Mouse (Mus musculus): ENCODE measurements around the gene Gm20481.
"Not testable (repeated sequence)": the region's sequence is repeated elsewhere in the genome, so short reads cannot be mapped to it uniquely, and the experiment has no call there.

The Gm20481 gene

DNA sequence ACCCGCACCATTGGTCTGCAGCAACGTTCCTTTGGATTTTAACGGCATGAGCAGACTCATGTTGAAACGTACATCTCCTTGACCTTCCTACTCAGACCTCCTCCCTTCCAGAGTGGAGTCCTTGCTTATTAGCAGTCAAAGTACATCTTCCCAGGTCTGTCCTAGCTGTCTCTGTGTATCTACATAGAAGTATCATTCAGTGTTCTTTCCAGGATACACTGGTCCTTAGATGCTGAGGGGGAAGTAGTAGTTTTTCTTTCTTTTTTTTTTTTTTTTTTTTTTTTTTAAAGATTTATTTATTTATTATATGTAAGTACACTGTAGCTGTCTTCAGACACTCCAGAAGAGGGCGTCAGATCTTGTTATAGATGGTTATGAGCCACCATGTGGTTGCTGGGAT lies 36.2 kb downstream of the Gm20481 start:
- DNase-seq = not testable (repeated sequence)

DNA sequence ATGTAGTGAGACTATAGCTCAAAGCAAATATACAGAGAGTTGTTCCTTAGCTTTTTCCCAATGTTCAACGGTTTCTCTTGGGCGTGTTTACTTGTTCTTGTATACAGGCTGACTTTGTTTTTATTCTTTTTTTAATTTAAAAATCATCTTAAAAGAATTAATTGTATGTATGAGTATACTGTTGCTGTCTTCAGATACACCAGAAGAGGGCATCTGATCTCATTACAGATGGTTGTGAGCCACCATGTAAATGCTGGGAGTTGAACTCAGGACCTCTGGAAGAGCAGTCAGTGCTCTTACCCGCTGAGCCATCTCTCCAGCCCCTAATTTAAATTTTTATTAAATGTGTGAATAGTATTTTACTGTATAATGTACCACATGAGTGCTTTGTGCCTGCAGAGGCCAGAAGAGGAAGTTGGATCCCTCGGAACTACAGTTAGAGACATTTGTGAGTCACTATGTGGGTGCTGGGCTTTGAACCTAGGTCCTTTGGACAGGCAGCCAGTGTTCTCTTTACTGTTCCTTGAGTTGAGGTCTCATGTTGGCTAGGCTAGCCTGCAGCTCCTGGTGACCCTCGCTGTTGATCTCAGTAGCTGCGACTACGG lies 37.8 kb downstream of the Gm20481 start:
- peak; percentile 13 for DNase-seq

DNA sequence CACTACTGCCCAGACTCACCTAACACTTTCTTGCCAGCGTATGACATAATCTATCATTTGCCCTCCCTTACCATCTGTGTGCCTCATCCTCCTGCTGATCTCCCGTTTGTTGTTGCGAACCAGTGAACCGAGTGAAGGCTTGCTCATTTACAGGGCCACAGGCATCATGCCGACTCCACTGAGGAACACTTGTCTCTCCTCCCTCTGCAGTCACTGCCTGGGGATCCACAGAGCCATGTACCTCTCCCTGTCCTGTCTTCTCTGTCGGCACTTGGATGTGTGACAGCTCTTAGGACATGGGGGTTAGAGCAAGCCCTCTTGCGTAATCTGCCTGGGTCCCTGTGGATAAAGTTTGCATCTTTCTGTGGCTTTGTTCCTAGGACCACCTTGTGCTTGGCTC lies 39.9 kb downstream of the Gm20481 start:
- peak; percentile 92 for DNase-seq

GRCm38 (mm10) chr17:35011440-35011839 lies 41.7 kb downstream of the Gm20481 start:
- DNase-seq = no peak

GRCm38 (mm10) chr17:35012430-35012829 lies 42.7 kb downstream of the Gm20481 start:
- DNase-seq = no peak

DNA sequence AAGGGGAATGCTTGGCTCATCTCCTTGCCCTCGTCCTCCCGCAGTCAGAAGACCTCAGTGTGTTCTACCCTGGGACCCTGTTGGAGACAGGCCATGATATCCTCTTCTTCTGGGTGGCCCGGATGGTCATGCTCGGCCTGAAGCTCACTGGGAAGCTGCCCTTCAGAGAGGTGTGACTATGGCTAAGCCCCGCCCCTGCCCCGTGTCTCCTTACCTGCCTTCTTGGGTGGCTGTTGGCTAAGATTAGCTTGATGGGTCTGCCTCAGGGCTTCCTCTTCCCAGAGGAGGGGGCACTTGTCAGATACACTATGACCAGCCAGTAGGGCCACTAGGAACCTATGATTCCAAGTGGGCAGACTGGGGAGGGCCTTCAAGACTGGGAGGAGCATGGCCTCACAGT lies 43.5 kb downstream of the Gm20481 start:
- peak; percentile 50 for DNase-seq

- DNase-seq = peak; percentile 53
These were observed 45.6 kb downstream of the Gm20481 start for GRCm38 (mm10) chr17:35015296-35015695.

DNA sequence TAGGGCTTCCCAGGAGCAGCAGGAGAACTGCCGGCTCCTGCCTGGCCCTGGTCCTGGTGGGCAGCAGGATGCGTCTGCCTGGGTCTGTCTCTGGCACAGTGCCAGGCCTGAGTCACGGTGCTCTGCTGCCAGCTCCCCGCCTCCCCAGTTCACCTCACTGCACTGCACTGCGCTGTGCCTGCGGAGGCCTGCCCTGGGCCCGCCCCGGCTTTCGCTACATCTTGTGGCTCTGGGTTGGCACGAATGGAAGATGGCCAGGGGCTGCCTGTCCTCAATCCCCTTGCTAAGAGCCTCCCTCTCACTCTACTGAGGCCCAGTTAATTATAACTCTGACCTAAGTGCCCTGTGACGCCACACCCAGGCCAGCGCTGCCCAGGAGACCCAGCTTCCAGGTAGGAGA lies 46.7 kb downstream of the Gm20481 start, which contains the start of gene Vwa7:
Vwa7 (plus strand) TSS at position 204 of the 400 bp plus-strand sequence.
- DNase-seq = peak; percentile 85

GRCm38 (mm10) chr17:35016791-35017705 lies 47.3 kb downstream of the Gm20481 start:
- DNase-seq = peak; percentile 58

DNA sequence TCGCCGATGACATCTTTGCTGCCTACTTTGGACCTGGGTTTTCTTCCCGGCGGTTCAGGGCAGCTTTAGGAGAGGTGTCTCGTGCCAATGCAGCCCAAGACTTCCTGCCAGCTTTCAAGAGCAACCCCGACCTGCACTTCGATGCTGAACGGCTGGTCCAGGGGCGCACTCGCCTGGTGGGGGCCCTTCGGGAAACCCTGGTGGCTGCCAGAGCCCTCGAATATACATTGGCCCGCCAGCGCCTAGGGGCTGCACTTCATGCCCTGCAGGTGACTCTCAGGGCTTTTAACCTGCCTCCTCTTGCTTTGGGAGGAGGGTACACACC lies 48.0 kb downstream of the Gm20481 start:
- DNase-seq = peak; percentile 54

DNA sequence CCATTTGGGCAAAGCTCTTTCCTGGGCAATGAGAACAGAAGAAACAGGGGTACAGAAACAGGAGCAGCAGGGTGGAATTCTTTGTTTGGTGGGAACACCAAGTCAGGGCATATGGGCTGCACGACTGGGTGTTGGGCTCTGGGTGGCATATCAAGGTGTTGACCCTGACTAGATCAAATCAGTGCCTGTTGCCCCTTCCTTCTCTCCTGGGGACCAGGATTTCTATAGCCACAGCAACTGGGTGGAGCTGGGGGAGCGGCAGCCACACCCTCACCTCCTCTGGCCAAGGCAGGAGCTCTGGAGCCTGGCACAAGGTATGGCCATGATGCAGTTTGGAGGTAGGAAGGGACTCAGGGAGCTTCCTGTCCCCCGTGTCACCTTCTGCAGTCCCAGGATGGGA lies 48.5 kb downstream of the Gm20481 start:
- peak; percentile 34 for DNase-seq

GRCm38 (mm10) chr17:35019894-35020293 lies 50.2 kb downstream of the Gm20481 start:
- no peak for DNase-seq

GRCm38 (mm10) chr17:35020551-35020950 lies 50.8 kb downstream of the Gm20481 start:
- no peak for DNase-seq

- peak; percentile 86 for DNase-seq
These were observed 51.6 kb downstream of the Gm20481 start for GRCm38 (mm10) chr17:35021163-35021808.

Measured in cerebellum, adult 11-12 months (tissue).